Mouse (Mus musculus) frontal cortex, postnatal 10 days (tissue): ENCODE measurements around the gene Ssna1.

Source experiments
- DNase-seq, 2 experiments: peaks; one replicate each; pipeline ENCODE4 v3.0.0; 2022; ENCODE audit warnings: low spot score in 2 of 2, mixed read lengths in 1 of 2

The Ssna1 gene

DNA sequence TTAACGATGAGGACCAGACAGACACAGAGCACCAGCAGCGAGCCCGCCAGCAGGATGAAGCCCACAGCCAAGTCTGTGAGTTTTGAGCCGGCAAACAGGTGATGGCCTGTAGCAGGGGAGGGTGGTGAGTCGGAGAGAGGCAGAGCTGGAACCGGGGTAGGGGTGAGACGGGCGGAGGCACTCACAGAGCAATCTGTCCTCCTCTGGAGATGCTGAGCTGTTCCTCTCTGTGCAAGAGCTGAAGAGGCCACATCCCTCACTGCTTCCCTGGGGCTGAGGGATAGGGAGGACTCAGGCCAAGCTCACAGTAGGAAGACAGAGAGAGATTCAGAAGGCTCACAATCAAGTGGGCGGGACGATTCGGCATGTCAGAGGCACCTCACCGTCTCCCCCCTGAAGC is 41.2 kb downstream of the Ssna1 start:
- DNase-seq = no peak

DNA sequence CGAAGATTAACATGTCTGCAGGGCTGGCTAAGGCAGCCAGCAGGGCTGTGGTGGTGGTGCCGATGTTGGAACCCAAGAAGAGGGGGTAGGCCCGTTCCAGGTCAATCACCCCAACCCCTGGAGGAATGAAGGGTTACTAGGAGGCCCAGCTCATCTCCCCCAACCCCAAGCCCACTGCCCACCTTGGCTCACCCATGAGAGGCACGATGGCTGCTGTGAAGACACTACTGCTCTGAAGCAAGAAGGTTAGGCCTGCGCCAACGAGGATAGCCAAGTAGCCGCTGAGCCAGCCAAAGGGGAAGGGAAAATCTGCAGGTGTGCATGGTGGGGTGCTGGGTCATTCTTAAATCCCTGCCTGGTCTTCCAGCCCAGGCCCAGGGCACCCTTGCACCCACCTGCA is 41.7 kb downstream of the Ssna1 start:
- DNase-seq = no peak

DNA sequence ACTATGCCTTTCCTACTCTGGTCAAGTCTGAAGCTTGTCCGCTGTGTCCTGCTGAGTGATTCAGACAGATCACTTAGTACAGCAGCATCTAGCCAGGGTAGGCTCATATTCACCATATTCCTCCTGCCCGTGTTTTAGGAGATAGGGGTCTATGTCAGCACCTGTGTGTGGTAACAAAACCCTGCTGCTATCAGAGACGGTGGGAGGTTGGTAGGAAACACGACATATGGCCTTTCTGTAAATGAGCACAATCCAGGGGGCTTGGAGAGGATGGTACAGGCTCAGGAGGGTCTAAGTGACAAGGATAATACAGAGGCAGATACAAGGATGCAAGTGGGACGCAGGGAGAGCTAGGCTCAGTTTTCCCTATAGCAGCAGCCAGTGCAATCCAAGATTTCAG is 42.7 kb downstream of the Ssna1 start:
- no peak for DNase-seq

DNA sequence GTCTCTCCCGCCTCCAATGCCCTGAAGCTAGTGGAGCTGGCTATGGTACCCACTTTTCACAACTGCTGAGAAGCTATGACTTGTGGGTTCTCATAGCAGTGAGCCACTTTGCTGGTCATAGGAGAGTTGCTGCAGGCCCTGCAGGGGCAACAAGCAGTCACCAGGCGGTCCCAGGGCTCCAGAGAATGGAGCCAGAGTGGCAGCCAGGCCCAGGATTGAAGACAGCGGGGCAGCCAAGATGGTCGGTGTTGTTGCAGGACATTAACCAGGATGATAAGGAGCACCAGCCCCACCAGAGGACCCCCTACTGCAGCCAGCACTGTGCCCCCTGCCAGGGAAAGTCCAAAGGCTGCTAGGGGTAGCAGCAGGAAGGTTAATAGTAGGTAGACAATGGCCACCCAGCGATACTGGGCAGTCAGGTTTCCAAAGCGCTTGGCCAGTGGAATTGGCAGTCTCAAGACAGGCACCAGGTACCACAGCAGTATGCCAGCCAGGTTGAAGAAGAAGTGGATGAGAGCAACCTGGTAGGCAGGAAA is 43.2 kb downstream of the Ssna1 start:
- DNase-seq = no peak

DNA sequence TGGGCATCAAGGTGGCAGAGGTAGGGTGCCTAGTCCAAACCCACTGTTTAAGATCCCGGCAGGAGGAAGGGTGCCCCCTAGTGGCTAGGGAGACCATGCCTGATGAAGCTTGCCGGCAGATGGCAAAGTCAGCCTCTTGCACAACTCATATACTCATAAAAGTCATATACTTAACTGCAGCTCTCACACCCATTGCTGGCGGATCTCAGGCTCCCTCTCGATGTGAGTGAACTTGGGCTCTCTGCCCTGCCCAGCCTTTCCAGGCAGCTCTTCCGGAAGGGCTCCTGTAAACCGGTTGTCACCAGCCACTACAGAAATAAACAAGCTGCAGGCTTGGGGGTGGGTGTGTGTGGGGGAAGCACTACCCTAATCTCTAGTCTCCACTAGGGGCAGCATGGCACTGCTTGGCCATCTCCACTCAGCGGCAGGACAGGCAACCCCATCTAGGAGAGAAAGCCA is 43.8 kb downstream of the Ssna1 start:
- peak; percentile 80 for DNase-seq

DNA sequence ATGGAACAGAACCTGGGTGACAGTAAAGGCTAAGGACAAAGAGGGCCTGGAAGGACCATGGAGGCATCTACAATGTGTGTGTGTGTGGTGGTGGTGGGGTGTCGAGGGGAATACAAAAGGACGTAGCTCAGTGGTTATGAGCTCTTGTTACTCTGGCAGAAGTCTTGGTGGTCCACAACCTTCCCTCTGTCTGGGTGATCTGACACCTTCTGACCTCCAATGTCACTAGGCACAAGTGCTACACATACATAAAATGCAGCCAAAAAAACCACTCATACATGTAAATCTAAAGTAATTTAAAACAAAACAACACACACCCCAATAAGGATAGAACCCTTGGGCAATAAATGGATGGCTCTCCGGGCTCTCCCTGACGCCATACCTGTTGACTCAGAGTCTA is 44.8 kb downstream of the Ssna1 start:
- no peak for DNase-seq

DNA sequence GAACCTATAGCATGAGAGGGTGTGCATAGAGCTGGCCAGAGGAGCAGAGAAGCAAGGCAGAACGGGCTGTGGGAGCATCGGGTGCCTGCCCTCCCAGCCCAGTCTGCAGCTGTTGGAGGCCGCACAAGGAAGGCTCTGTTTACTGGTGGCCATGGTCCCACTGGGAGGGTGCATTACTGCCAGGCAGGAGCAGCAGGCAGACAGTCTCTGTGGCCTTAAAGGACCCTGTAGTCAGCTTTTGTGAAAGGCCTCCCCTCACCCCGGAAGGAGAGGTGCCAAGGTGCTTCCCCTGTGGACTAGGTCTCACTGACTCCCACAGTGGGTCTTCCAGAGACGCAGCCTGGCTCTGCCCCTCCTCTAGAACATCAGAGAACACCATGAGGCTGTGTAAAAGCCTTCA is 45.4 kb downstream of the Ssna1 start:
- DNase-seq = peak; percentile 41 to 65

DNA sequence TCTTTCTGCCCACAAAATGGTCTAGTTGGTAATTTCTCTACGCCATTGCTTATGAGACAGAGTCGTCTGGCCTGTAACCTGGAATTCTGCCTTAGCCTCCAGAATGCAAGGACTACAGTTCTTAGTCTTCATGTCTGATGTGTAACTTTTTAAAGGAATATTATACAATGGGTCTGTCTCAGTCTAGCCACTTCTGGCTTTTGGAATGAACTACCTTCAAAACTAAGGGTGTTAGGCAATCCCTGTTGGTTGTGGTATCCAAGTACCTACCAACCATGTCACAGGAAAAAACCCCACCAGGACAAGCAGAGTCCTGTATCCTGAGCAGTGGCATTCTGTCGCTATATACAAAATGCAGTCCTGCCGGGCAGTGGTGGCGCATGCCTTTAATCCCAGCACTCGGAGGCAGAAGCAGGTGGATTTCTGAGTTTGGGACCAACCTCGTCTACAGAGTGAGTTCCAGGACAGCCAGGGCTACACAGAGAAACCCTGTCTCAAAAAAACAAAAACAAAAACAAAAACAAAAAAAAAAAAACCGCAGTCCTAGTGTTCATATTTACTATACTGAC is 46.3 kb downstream of the Ssna1 start:
- DNase-seq = no peak

DNA sequence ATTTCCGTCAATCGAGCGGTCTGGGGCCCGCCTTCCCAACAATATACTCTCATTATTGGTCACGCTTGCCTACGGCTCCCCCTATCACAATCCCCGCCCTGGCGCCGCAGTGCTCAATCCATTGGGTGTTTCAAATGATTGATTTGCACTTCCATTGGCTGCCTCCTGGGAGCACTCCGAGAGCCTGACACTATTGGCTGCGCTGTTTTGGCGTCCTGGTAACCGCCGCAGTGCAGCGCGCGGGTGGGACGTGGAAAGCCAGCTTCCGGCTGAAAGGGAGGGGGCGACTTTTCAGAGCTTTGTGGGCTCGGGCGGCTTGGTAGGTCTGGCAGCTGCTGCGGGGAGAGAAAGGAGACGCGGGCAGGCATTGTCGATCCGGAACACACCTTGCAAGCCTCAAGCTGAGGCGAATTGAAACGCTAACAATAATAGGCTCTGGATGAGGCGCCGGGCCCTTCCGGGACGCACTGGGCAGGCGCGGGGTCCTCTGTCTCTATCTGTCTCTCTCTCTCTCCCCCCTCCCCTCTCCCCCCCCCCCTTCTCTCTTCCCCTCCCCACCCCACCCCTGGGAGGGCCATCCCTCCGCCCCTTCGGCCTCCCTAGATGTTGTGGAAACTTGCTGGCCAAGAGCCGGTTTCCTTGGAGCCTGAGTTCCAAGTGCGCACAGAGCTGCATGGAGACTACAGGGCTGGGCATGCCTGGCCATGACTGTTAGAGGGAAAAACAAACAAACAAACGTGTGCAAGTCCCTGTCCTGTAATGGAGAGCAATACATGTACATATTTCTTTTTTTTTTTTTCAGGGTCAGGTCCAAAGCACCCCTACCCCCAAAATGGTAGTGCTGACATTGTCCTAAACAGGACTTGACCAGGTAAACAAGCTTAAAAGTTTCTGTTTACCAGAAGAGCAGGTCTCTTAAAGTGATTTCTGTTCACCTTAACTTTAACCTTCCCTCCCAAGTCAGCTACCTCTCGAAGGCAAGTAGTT is 47.2 kb downstream of the Ssna1 start:
- peak; percentile 99 to 100 for DNase-seq

DNA sequence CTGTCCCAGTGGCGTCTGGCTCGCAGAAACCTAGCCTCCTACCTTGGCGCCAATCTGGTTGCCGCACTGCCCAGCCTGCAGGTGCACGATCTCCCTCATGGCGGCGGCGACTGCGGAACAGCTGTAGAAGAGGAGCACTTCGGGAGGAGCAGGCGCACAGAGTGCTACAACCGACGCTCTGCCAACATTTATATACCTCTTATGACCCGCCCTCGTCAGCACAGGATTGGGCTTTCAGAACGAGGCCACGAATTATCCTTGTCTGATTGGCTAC is 47.8 kb downstream of the Ssna1 start, which contains the start of gene Tubb4b:
Gene Tubb4b (minus strand): TSS at position 211 of the 274 bp plus-strand sequence.
- DNase-seq = no peak

DNA sequence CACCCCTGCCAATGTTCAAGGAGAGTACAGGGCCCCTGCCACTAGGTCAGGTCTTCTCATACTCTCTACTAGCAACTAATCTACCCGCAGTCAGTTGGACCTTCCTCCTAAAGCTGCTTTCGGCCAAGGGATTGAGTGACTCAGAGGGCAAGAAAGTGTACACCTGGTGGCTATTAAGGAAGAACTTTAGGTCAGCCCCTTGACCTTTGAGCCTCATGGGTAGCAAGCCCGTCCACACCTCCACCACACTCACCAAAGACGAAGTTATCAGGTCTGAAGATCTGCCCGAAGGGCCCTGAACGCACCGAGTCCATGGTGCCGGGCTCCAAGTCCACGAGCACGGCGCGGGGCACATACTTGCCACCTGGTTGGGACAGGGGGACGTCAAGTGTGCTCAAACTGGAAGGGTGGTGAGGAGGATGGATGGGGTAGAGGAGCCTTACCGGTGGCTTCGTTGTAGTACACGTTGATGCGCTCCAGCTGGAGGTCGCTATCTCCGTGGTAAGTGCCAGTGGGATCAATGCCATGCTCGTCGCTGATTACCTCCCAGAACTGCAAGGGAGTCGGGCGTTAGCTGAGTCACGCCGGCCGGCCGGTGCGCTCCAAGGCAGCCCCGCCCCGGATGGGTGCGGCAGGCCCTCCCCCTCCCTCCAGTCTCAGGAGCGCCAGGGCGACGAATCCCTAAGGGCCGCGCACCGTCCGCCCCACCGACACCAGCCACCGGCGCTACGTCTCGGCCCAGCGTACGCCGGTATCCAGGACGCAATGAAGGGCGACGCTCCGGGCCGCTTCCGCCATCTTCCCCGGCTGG is 48.4 kb downstream of the Ssna1 start:
- peak in 1 of 2 experiments; percentile 58 for DNase-seq

DNA sequence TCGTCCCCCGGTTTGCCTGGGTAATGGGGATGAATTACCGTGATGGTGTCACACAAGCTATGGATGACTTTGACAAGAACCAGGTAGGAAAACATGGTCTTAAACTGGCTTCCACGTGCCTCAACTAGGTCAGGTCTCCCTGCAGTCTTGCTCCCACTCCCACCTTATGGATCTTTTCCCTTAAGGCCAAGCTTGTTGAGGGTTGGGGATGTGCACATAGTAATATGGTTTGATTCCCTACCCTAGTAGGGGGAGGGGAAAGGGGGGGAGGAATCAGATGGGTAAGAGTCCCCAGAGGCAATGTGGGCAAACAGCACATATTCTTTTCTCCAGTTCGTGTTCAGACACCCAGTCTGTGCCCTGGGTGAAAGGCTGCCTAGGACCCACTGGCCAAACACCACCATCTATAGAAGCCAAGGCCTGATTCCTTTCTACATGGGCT is 50.9 kb downstream of the Ssna1 start:
- no peak for DNase-seq
